Mouse (Mus musculus): Measurements from ENCODE around the gene Acad12.

Gene Acad12

DNA sequence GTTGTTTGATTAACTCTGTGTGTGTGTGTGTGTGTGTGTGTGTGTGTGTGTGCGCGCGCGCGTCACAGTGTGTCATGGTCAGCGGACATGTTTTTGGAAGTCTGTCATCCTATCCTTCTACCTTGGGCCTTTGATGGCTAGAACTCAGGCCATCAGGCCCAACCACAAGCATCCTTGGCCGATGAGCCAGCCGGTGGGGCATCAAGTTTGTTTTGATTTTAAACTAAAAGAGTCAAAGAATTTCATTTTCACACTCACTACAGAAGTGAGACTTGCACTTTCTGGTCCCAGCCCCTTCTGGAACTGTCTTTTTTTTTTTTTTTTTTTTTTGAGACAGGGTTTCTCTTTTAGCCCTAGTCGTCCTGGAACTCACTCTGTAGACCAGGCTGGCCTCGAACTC is 33.7 kb downstream of the Acad12 start:
- in situ Hi-C loops (cut with MseI, MboI) = no loop called here

DNA sequence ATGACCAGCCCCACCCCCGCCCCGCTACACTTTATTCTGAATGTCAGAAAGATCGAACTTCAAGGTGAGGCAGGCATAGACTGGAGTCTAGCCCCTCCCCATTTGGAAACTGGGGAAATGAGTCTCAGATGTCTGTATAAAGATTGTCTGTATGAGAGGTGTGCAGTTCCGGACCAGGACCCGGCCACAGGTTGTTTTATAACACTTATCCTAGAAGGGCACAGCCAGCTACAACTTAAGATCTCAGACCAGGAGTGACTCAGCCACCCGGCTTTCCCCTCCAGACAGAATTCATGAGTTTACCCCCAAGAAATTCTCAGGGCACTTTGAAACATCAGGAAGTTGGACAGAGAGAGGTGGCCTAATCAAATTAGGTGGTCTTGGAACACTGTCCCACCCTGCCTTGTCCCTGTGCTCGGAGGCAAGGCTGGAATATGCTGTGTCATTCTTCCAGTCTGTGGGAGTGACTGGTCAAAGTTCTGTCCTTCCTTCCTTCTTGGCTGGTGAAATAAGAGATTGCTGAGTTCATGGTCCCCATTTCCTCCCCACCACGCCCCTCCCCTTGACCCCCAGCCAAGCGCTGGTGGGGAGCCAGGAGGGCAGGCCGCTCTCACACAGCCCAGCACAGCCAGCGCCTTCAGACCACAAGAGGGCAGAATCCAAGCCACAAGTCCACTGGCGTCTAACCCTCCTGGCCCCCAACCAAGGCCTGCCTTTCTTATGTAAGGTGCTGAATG is 34.8 kb downstream of the Acad12 start:
- in situ Hi-C loops (cut with MseI, MboI) = no loop called here

DNA sequence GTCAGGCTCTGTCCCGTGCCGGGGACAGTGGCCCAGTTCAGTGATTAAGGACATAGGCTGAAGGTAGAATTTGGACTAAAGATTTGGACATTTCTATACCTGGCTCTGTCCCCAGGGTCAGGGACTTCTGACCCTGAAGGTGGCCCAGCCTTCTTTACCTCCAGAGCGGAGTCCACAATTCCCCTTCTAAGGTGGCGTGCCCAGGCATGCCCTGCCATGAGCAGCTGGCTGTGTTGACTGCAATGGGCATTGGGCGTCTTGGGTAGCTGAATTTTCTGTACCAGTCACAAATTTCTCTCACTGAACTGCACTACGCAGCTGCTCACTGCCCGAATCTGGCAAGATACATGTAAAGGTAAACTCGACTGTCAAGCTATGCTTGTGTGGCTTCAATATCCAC is 36.8 kb downstream of the Acad12 start:
- in situ Hi-C loops (cut with MseI, MboI) = no loop called here

DNA sequence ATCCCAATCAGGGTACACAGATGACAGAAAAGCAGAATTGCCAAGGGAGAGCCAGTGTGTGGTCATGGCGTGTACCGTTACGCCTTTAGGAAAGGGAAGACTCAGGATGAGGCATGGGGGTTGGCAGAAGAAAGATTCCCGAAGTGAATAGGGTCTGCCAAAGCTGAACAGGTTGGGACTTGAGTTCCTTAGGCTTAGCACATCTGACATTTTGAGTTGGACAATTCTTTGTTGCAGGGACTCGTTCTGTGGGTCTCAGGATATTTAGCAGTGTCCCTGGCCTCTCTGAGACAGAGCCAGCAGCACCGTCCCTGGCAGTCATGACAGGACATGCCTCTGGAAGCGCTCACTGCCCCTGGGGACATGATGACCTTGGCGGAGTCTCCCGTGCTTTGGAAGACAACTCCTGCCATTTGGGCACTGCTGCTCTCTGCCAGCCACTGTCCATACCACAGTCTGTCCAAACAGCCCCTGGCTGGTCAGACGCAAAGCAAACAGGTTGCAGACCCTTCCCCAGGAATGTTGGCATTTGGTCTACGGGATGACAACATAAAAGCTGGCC is 41.7 kb downstream of the Acad12 start:
- in situ Hi-C loops (cut with MseI, MboI) = no loop called here

DNA sequence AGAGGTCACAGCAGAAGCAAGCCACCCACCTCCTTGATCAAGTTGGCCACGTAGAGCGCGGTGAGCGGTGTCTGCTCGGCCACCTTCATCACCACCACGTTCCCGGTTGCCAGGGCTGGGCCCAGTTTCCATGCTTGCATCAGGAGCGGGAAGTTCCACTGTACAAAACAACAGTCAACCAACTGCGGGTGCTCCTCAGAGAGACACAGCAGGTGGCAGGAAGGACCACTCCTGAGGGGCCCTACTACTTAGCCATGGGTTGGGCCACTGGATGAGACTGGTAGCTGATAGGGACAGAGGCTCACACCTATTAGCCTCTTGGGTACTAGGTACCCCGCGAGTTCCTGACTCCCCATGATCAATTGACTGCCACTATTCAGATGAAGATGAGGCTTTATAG is 42.9 kb downstream of the Acad12 start:
- in situ Hi-C loops (cut with MseI, MboI) = no loop called here

DNA sequence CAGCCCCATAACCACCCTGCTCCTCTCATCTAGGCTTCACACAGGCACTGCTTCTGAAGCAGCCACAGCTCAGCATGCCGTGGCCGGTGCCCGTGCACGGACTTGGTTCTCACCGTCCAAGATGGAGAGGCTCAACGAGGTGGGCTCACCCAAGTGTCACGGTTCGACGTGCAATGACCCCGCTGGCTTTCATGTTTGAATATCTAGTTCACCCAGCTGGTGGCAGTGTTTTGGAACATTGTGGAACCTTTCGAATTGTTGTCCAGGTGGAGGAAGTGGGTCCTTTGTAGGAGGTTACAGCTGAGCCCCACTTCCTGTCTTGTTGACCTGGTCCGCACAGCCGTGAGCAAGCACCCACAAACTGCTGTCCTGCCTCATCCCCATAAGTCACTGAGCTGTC is 44.6 kb downstream of the Acad12 start:
- in situ Hi-C loops (cut with MseI, MboI) = no loop called here

DNA sequence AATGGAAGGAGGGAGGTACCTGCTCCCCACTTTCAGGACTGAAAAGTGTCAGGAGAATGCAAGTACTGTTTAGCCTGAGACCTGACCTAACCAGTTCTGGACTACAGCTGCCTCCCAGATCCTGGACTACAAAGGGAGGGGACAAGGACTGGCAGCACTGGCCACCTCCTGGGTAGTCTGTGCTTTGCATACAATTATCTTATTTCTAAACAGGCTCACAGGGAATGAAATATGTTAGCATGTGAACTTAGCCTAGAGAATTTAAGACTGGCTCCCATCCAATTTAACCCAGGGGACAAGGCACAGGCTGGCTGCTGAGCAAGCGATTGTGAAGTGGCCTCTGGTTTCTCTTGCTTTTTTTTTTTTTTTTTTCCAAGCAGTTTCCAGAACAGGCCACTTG is 48.0 kb downstream of the Acad12 start:
- in situ Hi-C loops (cut with MseI, MboI) = no loop called here

DNA sequence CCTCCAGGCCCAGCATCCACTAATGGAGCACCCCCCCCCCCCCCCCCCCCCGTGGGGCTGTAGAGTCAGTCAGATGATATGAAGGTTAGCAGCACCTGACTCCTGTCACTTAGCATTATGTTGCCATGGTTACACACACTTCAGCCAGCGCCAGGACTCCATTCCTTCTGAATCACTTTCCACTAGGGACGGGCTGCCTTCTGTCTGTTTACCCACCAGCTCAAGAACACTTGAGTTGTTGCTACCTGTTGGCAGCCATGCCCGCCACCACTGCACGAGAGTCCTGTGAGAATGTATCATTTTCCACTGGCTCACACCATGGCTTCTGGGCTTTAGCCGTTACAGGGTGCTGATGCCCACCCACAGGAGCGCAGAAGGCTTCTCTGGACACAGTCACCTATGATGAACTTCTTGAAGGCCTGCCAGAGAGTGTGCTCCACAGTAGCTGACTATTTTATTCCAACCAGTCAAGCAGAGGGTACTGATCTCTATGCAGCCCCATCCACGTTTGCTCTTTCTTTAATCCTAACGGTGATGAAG is 48.8 kb downstream of the Acad12 start:
- in situ Hi-C loops (cut with MseI, MboI) = loop anchor here in 1 of 2 experiments (5.0 kb wide), 1 partner anchor 32 kb away; no protein-coding TSS in a partner anchor

DNA sequence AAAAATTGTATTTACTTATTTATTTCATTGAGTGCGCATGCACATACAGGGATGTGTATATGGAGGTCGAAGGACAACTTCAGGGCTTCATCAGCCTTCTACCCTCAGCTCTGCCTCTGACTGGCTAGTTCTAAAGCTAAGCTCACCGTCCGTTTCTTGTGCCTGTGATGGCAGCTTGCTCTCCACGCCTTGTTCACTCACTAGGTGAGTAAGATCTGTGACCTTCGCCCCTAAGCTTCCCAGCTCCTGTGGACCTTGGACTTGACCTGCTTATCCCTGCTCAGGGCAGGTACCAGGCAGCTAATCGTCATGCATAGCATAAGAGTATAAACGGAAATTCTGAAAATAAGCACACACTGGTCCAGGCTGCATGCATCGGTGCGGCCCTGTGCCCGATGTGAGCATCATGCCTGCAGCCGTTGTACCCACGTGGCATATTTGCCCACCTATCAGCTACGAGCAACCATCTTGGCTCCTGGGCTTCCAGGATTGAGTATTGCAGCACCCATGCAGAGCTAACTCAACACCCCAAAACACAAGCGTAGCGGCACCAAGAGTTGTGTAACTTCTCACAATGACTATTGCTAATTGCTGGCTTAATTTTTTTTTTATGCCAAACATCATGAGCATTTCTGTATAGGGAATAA is 52.6 kb downstream of the Acad12 start:
- in situ Hi-C loops (cut with MseI, MboI) = loop anchor here in 1 of 2 experiments (5.0 kb wide), 1 partner anchor 36 kb away; no protein-coding TSS in a partner anchor

DNA sequence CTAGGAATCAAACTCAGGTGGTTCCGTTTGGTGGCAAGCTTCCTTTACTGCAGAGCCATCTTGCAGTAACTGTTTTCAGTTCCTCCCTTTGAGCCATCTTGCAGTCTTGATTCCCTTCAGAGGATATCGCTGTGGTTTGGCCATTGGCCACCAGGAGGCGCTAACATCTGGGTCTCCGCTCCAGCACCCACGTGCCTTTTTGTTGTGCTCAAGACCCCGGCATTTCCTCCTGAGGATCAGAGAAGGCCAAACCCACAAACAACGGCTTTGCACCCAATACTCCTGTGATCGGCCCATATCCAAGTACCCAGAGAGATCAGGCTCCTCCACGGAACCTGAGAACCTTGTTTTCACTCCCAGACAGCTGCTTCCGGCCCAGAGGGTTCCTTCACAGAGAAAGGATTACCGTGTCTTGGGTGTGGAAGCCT is 54.3 kb downstream of the Acad12 start:
- in situ Hi-C loops (cut with MseI, MboI) = no loop called here

DNA sequence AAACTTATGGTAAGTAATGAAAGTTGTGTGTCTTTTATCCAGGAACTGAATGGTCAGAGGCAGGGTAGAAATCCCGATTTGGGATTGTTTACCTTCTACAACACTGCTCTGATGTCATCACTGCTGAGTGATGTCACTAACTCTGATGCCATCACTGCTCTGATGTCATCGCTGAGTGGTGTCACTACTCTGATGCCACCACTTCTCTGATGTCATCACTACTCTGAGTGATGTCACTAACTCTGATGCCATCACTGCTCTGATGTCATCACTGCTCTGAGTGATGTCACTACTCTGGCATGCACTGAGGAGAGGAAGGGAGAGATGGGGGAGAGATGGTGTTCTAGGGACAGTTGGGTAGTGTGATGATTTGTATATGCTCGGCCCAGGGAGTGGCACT is 56.3 kb downstream of the Acad12 start:
- in situ Hi-C loops (cut with MseI, MboI) = no loop called here

DNA sequence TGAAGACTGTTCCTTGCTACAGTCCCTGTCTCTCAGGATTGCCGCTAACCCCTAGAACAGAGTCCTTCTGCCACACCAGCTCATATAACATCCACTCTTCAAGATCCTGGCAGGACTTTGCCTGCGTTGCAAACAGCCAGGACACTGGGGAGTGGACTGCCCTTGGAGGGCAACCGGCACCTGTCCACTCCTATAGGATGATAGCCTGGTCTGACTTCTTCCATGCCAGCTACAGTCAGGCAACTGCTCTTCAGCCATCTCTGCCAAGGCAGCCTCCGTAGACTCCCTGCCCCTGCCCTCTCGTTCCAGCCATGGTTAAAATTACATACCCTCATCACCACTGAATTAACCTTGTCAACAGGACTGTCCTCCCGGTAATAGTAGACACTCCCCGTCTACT is 69.5 kb downstream of the Acad12 start:
- in situ Hi-C loops (cut with MseI, MboI) = no loop called here

DNA sequence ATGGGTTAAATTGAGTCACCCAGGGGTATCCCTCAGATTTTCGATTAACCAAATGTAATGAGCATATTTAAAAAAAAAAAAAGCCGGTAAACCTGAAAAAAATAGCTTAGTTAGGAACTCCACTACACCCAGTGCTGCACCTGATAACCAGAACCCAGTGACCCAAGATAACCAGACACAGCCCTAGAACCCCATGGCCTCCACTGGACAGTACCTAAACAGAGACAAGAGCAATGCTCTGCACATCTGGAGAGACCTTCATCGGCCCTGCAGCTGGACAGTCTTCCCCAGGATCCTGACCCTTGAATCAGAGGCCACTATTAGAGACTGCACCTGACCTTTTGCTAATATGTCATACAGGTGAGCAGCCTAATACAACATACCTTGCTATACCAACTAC is 71.7 kb downstream of the Acad12 start:
- in situ Hi-C loops (cut with MseI, MboI) = no loop called here

Measured in mouse trophoblast stem cell (cell line).